Mouse (Mus musculus): ENCODE results near the gene Pln.
A peak's percentile ranks its signal among the peaks of the same experiment; 100 is the strongest.

Gene Pln

DNA sequence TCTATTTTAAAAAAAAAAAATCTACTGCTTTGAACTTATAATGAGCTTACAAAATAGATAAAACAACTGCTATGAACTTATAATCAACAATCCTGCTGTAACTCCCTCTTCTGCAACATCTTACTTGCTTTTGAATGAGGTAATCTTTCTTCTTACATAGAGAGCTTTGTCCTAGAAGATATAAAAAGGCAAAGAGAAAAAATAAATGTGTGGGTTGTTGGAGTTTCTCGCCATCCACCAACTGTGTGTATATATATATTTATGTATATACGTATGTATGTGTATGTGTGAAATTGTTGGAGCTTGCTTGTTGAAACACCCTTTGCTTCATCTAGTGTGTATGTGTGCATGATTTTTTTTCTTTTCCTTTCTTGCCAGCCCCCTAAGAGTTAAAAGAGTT, 29.8 kb downstream of the Pln start:
- no peak for DNase-seq (ENCODE audit: low read depth)

DNA sequence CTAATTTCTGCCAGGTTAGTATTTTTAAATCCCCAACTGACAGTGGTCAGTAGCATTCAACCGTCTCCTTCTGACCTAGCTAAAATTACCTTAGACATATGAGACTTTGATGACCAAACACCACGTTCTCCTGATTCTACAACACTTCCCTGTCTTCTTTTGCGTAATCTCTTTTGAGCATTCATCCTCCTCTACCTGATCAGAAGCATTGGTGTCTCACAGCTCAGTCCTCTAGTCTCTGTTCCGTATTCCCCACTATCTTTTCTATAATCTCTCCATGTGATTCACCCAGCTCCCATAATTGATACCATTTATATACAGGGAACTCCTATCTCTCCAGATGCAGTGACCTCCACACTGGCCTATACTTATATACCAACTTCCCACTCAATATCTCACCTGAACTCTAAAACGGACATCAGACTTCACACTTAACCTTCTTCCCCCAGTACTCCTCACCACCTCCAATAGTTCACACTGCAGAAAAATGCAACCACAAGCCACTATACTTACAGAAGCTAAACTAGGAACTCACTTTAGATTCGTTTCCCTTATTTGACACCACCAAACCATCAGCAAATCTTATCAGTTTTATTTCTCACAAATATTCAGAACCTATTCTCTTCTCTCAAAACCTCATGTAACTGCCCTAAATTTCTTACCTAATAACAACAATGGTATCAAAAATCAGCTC, 36.6 kb downstream of the Pln start:
- DNase-seq (ENCODE audit: low read depth), result no peak

DNA sequence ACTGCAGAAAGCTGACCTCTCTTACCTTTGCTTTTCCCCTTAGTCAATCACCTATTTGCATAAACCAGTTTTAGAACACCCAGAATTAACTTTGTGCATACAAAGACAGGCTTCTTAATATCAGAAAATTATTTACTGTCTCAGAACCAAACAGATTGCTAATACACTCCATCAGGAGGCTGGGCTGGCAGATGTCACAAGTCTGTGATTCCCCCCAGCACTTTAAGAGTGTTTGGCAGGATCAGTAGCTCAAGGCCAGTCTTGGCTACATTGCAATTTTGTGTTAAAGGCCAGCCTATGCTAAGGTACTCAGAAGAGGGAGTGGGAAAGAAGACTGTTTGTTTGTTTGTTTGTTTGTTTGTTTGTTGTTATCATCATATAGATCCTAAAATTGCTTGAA, 39.6 kb downstream of the Pln start:
- no peak for DNase-seq (ENCODE audit: low read depth)

- no peak for DNase-seq (ENCODE audit: low read depth)
Measured at GRCm38 (mm10) chr10:53378296-53378695, 40.8 kb downstream of the Pln start.

DNA sequence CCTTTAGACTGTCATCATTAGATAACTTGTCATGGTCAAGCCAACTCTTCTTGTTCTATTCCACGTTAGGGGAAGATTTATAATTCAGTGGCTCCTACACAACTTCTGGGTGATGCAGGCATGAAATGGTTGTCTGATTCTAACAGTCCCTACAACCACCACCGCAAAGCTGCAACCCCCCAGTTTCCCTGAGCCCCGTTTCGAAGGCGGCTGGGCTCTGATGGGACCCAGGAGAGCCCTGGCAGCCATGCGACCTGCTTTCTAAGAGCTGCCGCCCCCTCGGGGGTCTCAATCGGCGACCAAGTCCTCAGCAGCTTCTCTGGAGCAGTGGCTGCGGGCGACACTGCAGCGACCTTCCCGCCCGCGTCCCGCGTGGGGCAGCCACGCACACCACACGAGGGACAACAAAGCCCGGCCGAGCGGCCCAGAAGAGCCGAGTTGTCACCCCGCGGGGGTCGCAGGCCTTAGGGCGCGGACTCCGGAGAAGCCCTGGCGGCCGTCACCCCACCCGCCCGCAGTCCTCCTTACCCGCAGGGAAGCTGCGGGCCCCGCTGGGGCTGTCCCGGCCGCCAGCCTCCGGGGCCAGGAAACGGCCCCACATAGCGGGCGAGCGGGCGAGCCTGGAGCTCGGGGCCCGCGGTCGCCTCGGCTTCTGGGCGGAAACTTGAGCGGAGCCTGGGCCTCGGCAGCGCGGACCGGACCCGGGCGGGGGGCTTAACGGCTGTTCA, 41.7 kb downstream of the Pln start:
- peak; percentile 17 for DNase-seq (ENCODE audit: low read depth)

DNA sequence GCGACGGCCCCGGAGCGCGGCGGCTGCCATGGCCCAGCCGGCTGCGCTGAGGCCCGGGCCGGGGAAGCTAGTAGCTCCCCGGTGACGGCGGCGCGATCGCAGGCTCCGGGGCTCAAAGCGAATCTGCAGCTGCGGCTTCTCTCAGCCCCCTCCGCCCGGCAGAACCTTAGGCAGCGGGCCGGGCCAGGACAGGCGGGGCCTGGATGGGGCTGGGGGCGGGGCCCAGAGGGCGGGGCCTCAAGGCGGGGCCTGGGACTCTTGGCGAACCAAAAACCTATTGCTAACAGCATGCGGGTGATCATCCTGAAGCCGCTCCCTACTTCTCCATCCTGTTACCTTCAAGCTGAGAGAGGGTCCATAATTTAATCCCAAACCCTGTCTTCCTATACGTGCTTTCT, 42.2 kb downstream of the Pln start, which contains the start of gene Cep85l:
Cep85l (minus strand) TSS at position 239 of the 398 bp plus-strand sequence.
- DNase-seq (ENCODE audit: low read depth), result peak; percentile 77

DNA sequence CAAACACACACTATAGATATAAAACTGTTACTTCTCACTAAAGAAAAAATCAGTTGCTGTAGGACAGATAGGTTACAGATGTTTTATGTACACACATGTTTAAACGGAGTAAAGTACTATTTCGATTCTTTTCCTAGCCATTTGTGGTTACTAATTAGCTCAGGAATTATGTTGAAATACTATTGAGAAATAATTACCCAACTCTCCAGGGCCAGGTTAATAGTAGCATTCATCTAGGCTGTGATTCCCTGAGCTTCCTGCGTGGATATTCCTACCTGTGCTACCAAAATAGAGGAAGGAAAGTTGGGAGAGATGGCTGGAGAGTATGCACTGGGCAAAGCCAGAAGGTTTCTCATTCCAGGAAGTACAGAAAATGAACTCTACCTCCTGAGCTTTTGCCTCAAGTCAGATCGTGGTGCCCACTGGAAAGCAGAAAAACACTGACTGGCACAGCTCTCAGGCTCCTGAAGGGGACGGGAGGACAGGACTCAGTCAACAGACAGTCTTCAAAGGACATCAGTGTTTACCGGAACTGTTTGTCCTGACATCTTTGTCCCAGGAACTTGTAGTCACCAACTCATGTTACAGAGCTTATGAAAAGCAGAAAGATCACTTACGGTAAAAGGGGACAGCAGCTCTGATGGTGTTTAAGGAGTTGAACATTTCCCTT, 45.4 kb downstream of the Pln start:
- DNase-seq (ENCODE audit: low read depth), result no peak

GRCm38 (mm10) chr10:53384896-53385295, 47.4 kb downstream of the Pln start:
- DNase-seq (ENCODE audit: low read depth), result no peak

- DNase-seq (ENCODE audit: low read depth), result peak; percentile 17
Measured at GRCm38 (mm10) chr10:53385438-53385837, 48.0 kb downstream of the Pln start.

GRCm38 (mm10) chr10:53388227-53388920, 50.9 kb downstream of the Pln start:
- no peak for DNase-seq (ENCODE audit: low read depth)

DNA sequence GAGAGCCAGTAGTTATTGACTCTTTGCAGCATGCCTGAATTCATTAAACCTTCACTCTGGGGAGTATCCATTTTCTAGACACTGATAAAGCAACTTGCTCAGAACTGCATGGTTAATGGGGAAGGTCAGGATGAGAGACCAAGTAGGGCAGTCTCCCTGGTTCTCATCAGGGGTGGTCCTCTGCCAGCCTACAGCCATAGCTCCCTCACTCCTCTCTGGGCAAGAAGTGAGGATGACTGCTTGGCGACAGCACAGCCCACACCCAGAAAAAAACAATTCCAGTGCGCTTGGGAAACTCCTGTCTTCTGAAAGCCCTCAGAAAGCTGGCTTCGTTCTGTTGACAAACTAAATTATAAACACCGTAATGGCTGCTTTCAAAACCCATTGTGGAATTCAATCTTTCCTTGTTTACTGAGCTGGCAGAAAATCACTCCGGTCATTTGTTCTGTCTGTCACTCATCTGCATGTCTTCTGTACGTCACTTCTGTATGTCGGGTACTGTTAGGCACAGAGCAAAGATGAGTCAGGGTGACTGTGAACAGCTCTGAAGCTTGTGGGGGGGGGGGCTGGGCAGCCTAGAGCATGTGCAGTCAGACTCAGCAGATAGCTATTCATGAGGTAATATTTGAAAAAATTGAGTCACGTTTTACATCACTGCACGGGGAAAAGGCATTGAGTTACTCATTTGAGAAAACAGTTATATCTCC, 57.6 kb downstream of the Pln start:
- no peak for DNase-seq (ENCODE audit: low read depth)
